Mouse (Mus musculus): ENCODE results near the gene Zmynd8.

DNA sequence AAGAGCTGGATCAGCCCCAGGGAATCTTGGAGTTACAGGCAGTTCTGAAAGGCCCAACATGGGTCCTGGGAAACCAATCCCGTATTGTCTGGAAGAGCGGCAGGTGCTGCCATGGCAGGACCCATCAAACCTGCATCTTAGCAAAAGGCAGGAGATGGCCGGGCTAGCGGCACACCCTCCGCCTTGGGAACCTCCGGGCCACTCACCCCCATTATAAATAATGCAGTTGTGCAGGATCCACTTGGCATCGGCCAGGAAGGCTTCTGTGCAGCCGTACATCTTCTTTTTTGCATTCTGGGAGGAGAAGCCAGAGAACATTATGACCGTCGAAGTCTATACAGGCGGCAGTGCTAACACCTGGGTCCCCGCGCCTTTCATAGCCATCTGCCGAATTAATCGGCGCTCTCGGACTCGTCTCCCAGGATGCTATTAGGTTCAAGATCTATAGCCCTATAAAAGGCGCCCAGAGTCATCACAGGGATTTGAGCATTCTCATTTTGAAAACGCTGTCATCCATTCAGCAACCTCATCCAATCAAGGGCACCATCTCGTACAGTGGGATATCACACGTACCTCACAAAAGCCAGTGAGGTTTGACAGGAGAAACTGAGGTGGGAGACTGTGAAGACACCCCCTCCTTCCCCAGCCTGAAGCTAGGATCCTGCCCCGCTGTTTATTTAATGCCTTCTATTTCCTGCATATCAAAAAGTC, 60.1 kb downstream of the Zmynd8 start:
- TF ChIP-seq POLR2A (IDR thresholded peaks at IDR 0.05; ENCODE audit: low read depth, low read length) (no peak), CTCF (IDR thresholded peaks at IDR 0.05; ENCODE audit: borderline replicate concordance, insufficient read depth, low read length) (no peak)

Data from embryonic fibroblast, embryonic 13.5 days (primary cell).